Mouse (Mus musculus) left cerebral cortex, adult 2 months (tissue): ENCODE data around the gene Olfr15. TPM values are rescaled to one million over a fixed set of nuclear protein-coding genes. Genes with fewer than 3 reads are reported as not detected.

Experiments used
- DNase-seq, 2 experiments: peaks; one replicate each; pipeline ENCODE4 v3.0.0; 2021 to 2022; ENCODE audit warnings: low spot score in 2 of 2, mixed read lengths in 1 of 2; ENCODE audit errors: extremely low spot score in 1 of 2
- H3K27ac ChIP-seq: fragments of 200-600 bp; 2 replicates; pipeline ENCODE4 v1.8.1; 2022
- H3K4me3 ChIP-seq: fragments of 200-600 bp; 2 replicates; pipeline ENCODE4 v1.8.1; 2022
- CTCF ChIP-seq: fragments of 200-600 bp; IDR thresholded peaks from 2 replicates; pipeline ENCODE4 v1.8.1; 2022; ENCODE audit warnings: antibody characterized with exemption, mild to moderate bottlenecking, moderate library complexity
- intact Hi-C: fragments of 180-260 bp; cut with DNase I; formaldehyde crosslinking; loops from one replicate; pipeline ENCODE4 v1.15.1; 2025
- total RNA-seq, 2 experiments: library from RNA; stranded (reverse); gene quantifications; 2 replicates each; pipeline ENCODE4 v1.2.3; 2021

Gene Olfr15
- total RNA-seq, 2 experiments from 2014 or later = not detected

DNA sequence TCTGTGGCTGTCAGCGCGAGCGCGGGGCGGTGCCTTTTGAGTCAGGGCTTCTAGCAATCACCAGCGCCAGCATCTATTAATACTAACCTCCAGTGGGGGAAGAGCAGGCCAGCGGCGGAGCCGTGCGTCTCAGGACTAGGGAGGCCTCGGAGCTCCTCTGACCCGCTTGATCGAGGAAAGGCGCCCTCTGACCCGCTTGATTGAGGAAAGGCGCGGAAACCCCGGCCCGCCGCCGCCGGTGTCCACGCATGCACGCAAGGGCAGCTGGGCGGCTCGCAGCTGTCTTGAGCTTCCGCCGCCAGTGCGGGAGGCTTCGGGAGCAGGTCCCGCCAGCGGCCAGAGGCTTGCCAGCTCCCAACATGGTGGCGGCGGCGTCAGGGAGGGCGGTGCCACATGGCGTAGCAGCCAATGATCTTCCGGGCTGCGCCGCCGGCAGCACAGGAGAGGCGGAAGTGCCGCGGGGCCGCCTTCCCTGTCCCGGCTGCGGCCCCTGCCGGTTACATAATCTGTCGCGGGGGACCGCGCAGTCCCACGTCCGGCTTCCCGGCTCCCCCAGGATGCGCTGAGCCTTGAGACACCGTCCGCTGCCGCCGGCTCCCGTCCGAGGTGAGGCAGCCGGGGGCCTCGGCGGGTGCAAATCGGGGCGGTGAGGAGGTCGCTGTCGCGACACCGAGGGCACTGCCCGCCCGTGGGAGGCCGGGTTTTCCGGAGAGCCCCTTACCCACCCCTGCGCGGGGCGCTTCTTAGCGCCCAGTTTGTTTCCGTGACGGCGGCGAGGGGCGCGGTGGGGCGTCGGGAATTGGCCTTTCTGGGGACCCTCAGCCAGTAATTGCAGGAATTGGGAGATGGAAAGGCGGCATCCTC lies 53.8 kb downstream of the Olfr15 start, which contains the start of the genes Zfp597 and Gm20695:
Gene Zfp597 (minus strand): TSS at position 361 of the 864 bp plus-strand sequence.
Gene Gm20695 (plus strand): TSS at position 448 of the 864 bp plus-strand sequence.
- DNase-seq = peak; percentile 95 to 97
- intact Hi-C loops = loop anchor here (1.0 kb wide), 2 partner anchors 24 to 140 kb away; partner anchors contain the start of genes 1700037C18Rik, Cluap1 and Zfp263
- H3K4me3 ChIP-seq = peak within 1 kb of the TSS; percentile 98
- H3K27ac ChIP-seq = peak within 1 kb of the TSS; percentile 98
- peak; percentile 32 for TF ChIP-seq CTCF

- intact Hi-C loops = loop anchor here (1.0 kb wide), 1 partner anchor 141 kb away; the partner anchor contains the start of gene Zfp263
- H3K4me3 ChIP-seq = peak overlapping the region; percentile 98
- no peak for TF ChIP-seq CTCF
- no peak for DNase-seq
- H3K27ac ChIP-seq = peak overlapping the region; percentile 98
These were observed 54.5 kb downstream of the Olfr15 start for GRCm38 (mm10) chr16:3885065-3885670.

- intact Hi-C loops = no loop called here
- no peak for DNase-seq
- H3K4me3 ChIP-seq = no peak overlapping the region
- H3K27ac ChIP-seq = no peak overlapping the region
- no peak for TF ChIP-seq CTCF
These were observed 61.1 kb downstream of the Olfr15 start for GRCm38 (mm10) chr16:3891621-3892295.

DNA sequence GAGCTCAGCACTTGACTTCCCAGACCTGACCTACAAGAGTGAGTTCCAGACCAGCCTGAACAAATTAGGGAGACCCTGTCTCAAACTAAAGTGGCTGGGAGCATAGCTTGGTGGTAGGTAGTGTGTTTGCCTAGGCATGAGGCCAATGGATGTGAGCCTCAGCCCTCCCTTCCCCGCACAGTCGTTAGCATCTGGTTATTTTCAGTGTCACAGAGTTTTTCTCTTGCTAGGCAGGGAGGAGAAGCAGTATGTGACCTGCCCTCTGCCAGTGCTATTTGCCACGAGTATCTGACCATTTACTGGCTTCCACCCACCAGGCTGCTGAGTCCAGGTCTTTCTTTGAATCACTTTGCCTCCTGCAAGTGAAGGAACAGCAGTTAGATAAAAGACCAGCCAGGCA lies 63.1 kb downstream of the Olfr15 start:
- H3K27ac ChIP-seq = no peak overlapping the region
- DNase-seq = no peak
- intact Hi-C loops = no loop called here
- no peak for TF ChIP-seq CTCF
- H3K4me3 ChIP-seq = no peak overlapping the region

Other genes with a start within 250 kb of the Olfr15 start
- not detected for gene Olfr161, start 239.8 kb upstream of the Olfr15 start, total RNA-seq
- not detected for gene Mefv, start 112.8 kb upstream of the Olfr15 start, total RNA-seq
- 10 to 100 TPM; 18.5 to 18.7 TPM for gene Zfp263, start 86.8 kb upstream of the Olfr15 start, total RNA-seq
- gene Zfp174, start 16.4 kb downstream of the Olfr15 start, total RNA-seq = 1 to 10 TPM; 4.0 to 5.0 TPM
- gene Naa60, start 41.5 kb downstream of the Olfr15 start, total RNA-seq = 100 to 1,000 TPM; 107 to 119 TPM
- gene Zfp597, start 53.7 kb downstream of the Olfr15 start, total RNA-seq = 10 to 100 TPM; 26.4 to 28.9 TPM
- gene Gm20695, start 53.8 kb downstream of the Olfr15 start, total RNA-seq = 1 to 10 TPM in 1 of 2 experiments, not detected in 1; 1.2 TPM
- 1 to 10 TPM; 5.4 to 8.2 TPM for gene 1700037C18Rik, start 77.8 kb downstream of the Olfr15 start, total RNA-seq
- 10 to 100 TPM; 28.1 to 31.6 TPM for gene Cluap1, start 77.9 kb downstream of the Olfr15 start, total RNA-seq
- 1 to 10 TPM; 2.5 to 2.8 TPM for gene Nlrc3, start 145.8 kb downstream of the Olfr15 start, total RNA-seq
- gene Slx4, start 172.9 kb downstream of the Olfr15 start, total RNA-seq = 10 to 100 TPM; 50.4 to 54.7 TPM
- not detected for gene Dnase1, start 206.1 kb downstream of the Olfr15 start, total RNA-seq
- 10 to 100 TPM; 70.7 to 74.7 TPM for gene Trap1, start 246.9 kb downstream of the Olfr15 start, total RNA-seq